Mouse (Mus musculus): Measurements from ENCODE around the gene Bag2. TPM values are rescaled to one million over a fixed set of nuclear protein-coding genes. Genes with fewer than 3 reads are reported as not detected.
A peak's percentile ranks its signal among the peaks of the same experiment; 100 is the strongest.

Bag2 gene
- 10 to 100 TPM in 2 of 4 experiments, 1 to 10 TPM in 2; 8.5 to 10.5 (median 9.5) TPM for total RNA-seq (2022)

DNA sequence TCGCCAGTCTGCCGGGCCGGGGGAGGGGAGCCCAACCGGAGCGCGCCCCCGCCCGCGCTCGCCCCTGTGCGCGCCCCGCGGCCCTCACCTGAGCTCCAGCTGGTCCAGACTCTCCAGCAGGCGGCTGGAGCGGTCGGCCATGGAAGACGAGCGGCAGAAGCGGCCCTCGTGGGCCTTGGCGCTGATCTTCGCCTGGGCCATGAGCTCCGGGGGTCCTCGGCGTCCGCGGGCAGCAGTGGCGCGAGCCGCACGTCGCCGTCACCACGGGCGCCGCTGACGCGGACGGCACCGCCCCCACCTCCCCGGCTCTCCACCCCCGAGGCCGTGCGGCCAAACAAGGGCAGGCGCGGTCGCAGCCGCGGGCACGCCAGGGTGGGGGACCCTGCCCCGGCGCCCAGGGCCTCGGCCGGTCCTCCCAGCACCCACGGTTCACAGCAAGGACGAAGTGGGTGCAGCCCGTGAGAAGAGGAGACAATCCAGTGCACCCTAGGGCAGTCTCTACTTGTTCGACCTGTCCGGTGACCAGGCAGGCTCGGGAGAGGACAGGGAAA, at the start of gene Bag2:
Gene Bag2, minus strand, starts transcription at position 305 of the 551 bp plus-strand sequence.
- DNase-seq (ENCODE audit: low spot score in 2 of 2) = peak in 1 of 2 experiments; percentile 36

DNA sequence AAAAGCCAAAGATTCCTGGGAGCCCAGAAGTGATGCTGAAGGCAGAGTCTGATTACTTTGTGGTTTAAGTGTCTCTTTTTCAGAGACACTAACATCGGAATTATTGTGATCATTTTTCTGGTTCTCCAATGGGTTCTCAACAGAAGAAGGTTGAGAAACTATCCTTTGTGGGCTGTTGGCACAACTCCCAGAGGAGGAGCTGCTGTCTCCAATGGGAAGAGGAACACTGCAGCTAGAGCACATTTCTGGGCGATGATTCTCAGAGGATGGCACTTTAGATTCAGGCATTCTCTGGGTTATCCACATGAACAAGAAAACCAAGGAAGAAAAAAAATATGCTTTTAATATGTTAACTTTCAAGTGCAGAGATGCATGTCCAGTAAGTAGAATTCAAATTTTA, 45.7 kb upstream of the Bag2 start:
- peak in 1 of 2 experiments; percentile 24 for DNase-seq (ENCODE audit: low spot score in 2 of 2)

DNA sequence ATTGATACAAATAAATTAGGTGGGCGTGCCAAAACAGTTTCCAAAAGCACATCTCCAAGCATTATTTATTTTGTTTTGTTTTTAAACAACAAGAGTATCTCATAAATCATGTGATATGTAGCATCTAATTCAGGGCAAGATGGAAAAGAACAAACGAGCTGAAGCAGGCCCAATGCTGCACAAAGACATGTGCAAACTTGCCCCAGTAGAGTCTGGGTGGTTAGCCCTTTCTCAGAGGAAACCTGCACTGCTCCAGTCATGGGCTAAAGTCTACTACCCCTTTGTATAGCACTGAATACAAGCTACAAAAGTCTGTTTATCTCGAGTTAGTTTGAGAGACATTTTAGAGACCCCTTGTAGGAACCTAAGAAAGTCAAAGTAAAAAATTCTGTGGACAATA, 42.0 kb upstream of the Bag2 start:
- no peak for DNase-seq (ENCODE audit: low spot score in 2 of 2)

DNA sequence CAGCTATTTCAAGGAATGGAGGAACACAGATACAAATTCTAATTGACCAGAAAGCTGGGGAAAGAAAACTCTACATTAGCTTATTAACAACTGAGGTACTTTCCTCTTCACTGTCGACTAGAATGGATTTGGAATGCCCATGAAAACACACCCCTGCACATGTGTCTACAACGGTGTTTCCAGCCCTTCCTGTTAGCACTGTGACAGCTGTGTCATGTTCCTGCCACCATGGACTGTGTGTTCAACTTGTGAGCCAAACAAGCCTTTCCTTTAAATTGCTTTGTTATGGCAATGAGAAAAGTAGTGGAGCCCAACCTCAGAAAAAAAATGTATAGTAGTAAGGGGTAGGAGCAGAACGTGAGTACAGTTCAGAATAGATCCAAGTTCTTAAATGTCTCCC, 30.9 kb upstream of the Bag2 start:
- no peak for DNase-seq (ENCODE audit: low spot score in 2 of 2)

DNA sequence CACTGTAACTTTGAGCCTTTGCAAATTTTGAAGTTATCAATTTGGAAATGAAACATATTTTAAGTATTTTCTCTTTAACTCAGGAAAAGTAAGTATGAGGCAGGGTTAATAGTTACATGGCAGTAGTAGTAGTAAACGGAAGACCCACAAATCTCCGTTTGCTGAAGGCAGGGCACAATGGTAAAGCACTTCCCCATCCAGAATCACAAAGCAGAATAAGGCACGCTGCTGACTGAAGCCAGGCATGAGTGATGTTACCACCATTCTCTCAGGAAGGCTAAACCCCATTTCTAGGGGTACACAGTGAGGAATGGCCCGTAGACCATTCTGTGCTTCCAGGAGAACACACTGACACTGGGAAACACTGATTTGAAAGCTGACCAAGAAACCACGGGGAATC, 30.5 kb upstream of the Bag2 start:
- DNase-seq (ENCODE audit: low spot score in 2 of 2) = no peak

DNA sequence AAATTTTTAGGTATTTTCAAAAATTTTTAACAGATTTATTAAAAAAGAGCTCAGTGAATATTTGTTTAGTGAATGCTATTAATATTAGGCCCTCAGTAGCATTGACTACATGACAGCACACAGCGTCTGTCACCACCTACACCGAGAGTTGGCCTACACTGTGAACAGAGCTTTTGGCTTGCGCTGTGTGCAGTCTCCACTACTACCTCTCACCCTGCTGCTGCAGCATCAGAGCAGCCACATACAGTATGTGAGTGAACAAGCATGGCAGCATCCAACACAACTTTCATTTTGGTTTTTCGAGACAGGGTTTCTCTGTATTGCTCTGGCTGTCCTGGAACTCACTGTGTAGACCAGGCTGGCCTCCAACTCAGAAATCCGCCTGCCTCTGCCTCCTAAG, 27.0 kb upstream of the Bag2 start:
- peak in 1 of 2 experiments; percentile 22 for DNase-seq (ENCODE audit: low spot score in 2 of 2)

DNA sequence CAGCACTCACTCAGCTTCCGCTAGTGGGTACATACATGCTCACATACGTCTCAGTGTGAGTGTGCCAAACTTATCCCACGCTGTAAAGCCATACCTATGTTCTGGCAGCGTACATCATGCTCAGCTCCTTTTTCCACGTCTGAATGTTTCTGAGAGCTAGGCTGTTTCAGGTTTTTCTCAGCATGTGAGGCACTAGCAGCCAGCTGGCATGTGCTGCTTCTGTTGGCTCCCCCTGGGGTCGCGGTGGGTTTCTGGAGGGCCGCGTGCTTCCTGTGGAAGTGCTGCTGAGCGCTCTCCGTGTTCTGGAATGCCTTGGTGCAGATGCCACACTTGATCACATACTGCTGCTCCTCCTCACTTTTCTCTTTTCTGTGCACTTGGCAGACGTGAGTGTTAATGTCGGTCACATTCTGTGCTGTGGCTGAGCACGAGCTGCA, 18.6 kb upstream of the Bag2 start:
- no peak for DNase-seq (ENCODE audit: low spot score in 2 of 2)

DNA sequence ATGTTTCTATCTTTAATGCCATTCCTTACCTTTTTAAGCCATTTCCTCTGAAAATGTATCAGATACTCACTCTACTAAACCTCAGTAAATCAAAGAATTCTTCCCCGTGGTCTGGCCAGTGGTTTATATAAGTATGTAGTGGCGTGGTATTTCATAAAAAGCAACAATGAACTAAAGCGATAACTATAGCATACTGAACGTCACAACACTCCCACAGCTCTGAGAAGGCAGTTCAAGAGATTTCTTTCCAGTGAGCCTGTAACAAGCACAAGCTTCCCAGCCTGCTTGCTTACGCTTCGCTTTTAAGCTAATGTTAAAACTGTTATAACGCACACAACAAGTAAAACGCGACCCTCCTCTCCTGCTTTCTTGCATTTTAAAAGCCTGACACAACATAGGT, 14.5 kb upstream of the Bag2 start:
- no peak for DNase-seq (ENCODE audit: low spot score in 2 of 2)

DNA sequence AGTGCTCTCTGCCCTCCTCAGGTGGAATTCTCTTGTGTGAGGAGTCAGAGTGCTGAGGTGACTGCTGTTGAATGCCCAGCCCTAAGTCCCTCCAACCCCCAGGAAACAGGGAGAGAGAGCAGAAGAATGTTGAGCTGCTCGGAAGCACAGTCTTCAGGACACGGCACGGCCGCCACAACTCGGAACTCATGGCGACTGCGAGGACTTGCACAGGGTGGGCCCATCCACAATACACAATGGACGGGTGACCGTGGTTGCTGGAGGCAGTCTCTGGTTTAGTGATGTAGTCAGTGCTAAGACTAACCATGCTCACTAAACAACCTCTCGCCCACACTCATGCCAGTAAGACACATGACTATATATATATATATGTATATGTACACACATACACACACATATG, 14.0 kb upstream of the Bag2 start:
- DNase-seq (ENCODE audit: low spot score in 2 of 2) = no peak

DNA sequence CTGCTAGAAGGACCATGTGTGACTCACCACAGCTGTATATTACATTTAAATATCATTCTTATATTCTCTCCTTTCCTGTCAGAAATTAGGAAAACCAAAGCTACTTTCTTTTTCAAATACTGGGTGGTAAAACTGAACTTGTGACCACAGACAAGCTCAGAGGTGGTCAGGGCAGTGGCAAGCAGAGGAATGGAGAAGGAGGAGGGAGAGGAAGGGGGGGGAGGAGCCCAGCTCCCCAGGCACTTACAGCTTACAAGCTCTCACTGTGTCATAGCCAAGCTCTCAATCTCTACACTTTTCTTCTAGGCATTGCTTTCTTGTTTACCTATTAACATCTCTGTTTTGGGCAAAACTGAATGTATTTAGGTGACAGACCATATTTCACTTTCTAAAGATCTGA, 11.2 kb upstream of the Bag2 start:
- no peak for DNase-seq (ENCODE audit: low spot score in 2 of 2)

DNA sequence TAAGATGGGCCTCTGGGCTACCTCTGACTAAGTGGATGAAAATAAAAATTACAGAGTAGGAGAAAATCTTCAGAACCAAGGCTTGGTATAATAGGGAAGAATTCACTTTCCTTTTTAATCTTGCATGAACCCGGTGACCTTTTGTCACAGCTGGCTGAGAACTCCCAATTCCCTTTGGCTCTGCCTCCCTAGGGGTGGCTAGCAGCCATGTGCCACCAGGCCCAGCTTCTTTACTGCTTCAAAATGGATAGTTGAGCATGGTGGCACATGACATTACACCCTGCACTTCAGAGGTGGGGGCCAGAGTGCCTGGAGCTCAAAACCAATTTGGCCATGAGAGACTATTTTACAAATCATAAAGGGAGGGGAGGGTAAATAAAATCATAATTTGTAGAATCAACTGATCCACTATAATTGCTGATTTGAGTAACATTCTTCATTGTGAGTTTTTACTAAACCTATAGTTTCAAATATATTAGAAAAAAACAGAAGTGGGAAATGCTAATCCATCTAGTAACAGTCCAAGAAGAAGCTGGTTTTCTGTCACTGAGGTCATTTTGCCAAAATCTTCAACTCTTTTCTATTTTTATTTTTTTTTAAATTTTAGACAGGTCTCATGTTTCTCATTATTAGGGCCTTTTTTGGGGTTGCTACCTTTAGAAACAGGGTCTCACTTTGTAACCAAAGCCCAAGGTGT, 10.6 kb upstream of the Bag2 start:
- no peak for DNase-seq (ENCODE audit: low spot score in 2 of 2)

DNA sequence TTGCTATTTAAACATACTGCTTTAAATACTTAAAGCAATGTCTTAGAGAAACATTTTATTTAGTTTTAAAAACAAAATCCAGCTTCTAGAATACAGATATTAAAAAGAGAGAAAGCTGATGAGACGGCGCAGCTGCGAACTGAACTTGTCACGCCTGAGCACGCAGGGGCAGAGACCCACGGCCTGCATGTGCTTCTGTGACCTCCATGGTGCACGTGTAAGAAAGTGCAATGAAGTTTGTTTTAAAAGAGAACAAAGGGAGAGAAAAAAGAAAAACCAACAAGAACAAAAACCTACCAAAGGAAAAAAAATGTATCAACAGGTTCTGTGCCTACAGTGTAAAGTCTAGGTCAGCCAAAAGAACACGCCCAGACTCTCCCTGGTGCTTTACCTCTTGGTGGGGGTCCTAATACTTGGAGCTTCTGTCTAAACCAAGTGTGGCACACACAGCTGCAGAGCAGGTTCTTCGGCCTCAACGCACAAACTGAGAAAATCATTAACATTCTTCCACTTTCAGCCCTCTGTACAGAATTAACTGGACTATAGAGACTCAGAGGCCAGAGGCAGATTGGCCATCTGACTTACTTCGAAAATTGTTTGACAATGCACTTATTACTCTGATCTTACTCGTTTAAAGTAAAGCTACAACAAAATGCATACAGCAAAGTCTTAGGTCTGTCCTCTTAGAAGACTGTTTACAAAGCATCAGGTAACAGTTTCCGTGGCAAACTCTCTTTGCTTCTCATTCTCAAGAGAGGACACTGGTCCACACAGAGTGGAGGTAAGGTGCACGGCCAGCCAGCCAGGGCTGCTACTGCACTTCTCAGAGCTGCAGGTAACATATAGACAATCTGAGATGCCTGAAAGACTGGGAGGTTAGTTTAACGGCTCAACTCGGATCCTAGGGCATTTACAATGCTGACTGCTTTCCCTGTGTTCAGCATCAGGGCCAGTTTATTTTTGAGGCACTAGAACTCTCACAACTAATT, 9.2 kb upstream of the Bag2 start:
- no peak for DNase-seq (ENCODE audit: low spot score in 2 of 2)

DNA sequence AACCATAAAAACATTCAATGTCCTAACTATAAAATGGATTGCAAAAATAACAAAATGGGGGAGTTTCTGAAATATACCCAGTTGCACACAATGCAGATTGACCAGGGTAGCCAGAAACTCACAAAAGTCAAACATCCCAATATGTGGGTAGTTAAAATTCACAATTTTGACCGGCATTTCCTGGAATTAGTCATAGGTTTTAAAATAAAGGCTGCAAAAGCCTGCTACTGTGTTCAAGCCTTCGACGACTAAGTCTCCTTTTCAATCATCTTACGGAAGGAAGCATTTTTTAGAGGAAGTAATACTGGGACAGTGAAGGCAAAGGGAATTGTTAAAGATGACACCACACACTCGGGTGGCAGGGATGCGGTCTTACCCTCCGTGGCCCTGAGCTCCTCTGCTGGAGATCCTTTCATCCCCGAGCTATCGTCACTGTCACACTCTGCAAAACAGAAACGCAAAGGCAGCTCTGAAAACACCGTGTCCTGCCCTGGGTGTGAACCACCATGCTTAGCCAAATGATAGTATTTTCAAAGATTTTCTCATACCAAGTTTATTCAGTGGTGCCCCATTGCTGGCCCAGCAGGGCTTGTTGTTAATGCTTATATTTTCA, 8.0 kb upstream of the Bag2 start:
- no peak for DNase-seq (ENCODE audit: low spot score in 2 of 2)

DNA sequence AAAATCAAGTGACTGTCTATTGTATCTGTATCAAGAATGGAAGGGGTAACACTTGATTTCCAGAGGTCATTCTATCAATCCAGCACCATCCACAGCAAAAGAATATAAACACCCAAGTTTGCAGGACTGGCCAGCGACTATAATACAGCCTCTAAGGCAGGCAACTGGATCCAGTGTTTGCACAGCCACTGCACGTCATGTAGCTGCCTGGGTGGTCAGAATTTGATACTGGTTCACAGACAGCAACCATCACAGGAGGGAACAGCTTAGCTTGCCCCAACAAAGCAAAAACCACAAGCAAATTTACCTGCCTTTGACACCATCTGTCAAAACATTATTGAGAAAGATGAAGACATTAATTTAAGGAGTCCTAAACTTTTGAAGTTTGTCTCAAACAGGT, 6.2 kb upstream of the Bag2 start:
- no peak for DNase-seq (ENCODE audit: low spot score in 2 of 2)

DNA sequence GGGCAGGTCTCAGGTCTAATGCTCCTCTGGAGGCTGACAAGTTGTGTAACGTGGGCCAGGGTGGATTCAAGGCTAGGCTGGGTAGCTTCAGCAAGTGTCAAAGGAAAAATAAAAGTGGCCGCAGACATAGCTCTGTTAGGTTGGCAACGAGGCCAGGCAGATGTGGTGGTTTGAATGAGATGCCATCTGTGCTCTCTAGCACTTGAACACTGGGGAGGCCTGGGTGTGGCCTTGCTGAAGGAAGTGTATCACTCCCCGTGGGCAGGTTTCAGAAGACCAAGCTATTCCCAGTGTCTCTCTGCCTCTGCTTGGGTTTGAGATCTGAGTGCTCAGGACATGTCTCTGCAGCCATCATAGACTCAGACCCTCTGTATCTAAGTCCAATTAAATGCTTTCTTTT, 893 bp upstream of the Bag2 start:
- no peak for DNase-seq (ENCODE audit: low spot score in 2 of 2)

DNA sequence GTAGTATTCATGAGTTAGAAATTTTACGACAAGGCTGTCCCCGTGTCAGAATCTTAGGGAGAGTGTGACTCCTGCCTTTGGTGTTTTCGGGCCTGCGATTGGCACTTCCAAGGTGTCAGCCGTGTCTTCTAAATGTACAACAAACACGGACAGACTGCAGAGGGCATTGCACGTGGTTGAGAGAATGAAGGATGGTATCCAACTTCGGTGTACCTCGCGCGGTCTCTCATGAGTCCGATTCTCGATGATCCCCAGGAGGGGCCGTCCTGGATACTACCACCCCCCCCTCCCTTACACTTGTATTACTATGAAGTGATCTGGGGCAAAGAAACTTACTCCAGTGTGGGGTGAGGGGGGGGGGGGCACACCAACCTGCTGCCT, 572 bp downstream of the Bag2 start:
- DNase-seq (ENCODE audit: low spot score in 2 of 2) = no peak

DNA sequence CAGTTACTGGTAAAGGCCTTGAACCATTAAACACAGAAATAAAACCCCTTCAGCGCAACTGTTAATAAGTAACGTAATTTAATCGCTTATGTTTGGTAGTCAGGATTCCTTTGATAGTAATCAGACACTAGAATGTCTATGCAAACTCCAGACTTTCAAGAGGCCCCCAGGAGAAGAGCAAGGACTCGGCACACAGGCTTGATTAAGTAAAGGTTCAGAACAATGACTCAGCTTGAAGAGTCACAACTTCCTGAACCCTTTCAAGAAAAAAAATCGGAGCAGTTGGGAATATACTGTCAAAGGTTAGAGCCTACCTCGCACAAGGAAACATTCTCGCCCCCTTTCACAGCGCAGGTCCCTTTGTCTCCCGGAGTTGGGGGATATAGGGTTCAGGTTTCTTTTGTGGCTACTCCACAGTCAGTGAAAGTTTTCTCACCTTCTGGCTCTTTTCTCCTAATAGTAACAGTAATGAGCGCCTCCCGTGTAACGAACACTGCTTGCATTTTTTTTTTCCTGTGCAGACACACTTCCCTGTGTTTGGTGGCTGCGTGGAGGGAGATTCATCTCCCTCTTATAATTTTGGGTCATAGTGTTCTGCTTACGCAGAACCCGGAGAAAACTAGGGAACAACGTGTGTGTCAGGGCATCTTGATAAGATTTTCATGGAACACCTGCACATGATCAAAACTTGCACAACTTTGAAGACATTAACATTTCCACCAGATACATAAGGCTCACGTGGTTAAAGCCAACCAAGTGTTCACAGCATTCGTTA, 1.1 kb downstream of the Bag2 start:
- no peak for DNase-seq (ENCODE audit: low spot score in 2 of 2)

DNA sequence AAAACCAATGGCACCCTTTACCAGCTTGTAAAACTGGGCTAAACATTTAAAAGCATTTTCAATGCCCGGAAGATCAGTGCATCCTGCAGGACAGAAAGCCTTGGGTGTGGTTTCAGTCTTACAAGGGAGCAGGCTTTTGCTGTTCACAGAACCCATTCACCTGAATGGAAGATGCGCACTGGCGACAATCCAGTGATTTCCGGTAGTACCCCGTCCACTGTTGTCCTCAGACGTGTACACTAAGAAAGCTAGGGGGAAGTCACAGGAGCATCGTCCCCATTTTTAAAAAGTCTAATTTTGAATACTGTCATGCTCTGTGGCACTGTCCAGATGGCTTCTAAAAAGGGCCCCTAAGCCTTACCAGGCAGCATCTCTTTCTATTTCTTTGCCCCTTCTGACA, 1.8 kb downstream of the Bag2 start:
- DNase-seq (ENCODE audit: low spot score in 2 of 2) = no peak

DNA sequence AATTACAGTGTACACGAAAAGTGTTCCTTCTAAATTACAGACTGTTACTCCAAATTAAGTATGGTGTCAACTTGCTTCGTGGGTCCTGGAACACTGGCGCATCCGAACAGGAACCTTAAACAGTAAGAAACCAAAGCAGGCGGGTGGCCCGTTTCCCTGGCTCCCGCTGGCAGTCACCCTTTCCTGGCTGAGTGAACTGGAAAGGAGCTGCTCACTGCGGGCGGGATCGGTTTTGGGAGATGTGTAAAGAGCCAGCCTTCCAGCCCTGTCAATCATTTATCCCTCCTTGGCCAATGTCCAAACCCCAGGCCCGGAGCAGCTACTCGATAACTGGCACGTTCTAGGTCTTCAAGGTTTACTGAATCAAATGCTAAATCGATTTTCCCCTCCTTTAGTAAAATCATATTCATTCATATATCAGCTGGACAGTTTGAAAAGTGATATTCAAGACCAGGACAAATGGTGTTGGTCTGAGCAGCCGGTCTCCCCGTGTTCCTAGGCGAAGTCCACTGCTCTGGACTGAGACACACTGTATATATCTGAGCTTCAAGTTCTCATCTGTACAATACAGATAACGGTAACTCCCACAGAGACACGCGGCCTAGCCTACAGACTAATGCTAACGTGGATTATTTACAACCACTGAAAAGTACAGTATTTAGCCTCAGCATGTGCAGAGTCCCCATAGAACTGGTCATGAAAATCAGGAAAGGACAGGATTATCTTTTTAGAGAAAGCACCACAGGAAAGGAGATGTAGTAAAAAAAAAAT, 2.4 kb downstream of the Bag2 start:
- no peak for DNase-seq (ENCODE audit: low spot score in 2 of 2)

DNA sequence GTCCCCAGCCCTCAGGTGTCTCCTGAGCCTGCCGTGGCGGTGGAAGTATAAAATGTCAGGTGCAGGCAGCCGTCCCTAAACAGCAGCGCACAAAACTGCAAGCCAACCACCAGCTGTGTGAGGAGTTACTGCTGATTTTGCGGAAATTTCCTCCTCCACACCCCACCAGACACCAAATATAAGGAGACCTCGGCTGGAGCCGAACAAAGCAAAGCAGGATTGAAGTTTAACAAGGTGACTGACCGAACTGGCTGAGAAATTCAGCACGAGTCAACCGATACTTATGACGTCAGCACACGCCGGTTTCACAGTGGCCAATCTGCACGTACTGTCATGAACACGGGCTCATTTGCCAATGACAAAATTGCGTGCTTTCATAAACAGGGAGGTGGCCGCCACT, 3.5 kb downstream of the Bag2 start:
- no peak for DNase-seq (ENCODE audit: low spot score in 2 of 2)
